In genomic region chr3:125660884-125661532, GRCm38 (mm10) we compare ENCODE assay signal across 27 mouse cellular contexts.
A peak's percentile ranks its signal among the peaks of the same experiment; 100 is the strongest.
DNase-seq lines count a peak whose midpoint lies in the region; ATAC-seq and TF ChIP-seq lines count a peak whose summit lies in the region.
"Had no signal": no experiment of that assay in that cellular context is flagged by ENCODE, and none has a peak within 500 bp of the region (broad histone marks: within the 10 kb centered on the region; RNA-seq: fewer than 3 reads in every experiment).

No protein-coding gene starts in this region.

- H3K27me3 ChIP-seq in forebrain, embryonic 13.5 days = no peaks in the 10 kb centered on the region
- no peaks in the 10 kb centered on the region for H3K27me3 ChIP-seq in forebrain, embryonic 15.5 days
- H3K27me3 ChIP-seq in liver, adult 2 months (ENCODE audit: control insufficient read depth, insufficient read depth, low read length) = no peaks in the 10 kb centered on the region
- no peaks in the 10 kb centered on the region for H3K27me3 ChIP-seq in MEL (ENCODE audit: control insufficient read depth in 1 of 2, insufficient read depth in 2 of 2, low read length in 2 of 2)
- no peaks in the 10 kb centered on the region for H3K27me3 ChIP-seq in intestine, embryonic 15.5 days (replicated peaks)
- H3K27me3 ChIP-seq: CH12.LX; heart, embryonic 13.5 days; hindbrain, embryonic 13.5 days had no signal

- no peak for TF ChIP-seq EP300 in MEL (IDR thresholded peaks at IDR 0.05; ENCODE audit: low read depth in 1 of 2, low read length in 2 of 2)

- no peaks in the 10 kb centered on the region for H3K79me2 ChIP-seq in liver, adult 2 months (ENCODE audit: control insufficient read depth, insufficient read depth, low read length)
- no peaks in the 10 kb centered on the region for H3K79me2 ChIP-seq in MEL (ENCODE audit: control insufficient read depth, insufficient read depth, low read length, poor library complexity)

- no peak overlapping the region for H3K4me2 ChIP-seq in forebrain, embryonic 13.5 days
- H3K4me2 ChIP-seq in forebrain, embryonic 15.5 days (replicated peaks) = no peak overlapping the region
- H3K4me2 ChIP-seq in intestine, embryonic 15.5 days (replicated peaks) = no peak overlapping the region
- H3K4me2 ChIP-seq: heart, embryonic 13.5 days; hindbrain, embryonic 13.5 days had no signal

- no peak overlapping the region for H3K9ac ChIP-seq in forebrain, embryonic 13.5 days
- no peak overlapping the region for H3K9ac ChIP-seq in forebrain, embryonic 15.5 days (replicated peaks)
- no peak overlapping the region for H3K9ac ChIP-seq in liver, adult 2 months (ENCODE audit: low read depth, low read length)
- H3K9ac ChIP-seq in MEL (ENCODE audit: control insufficient read depth, low read depth, low read length, poor library complexity, severe bottlenecking) = no peak overlapping the region
- no peak overlapping the region for H3K9ac ChIP-seq in intestine, embryonic 15.5 days
- H3K9ac ChIP-seq: heart, embryonic 13.5 days; hindbrain, embryonic 13.5 days had no signal

- peak; percentile 77 for DNase-seq in liver, adult 2 months (ENCODE audit: extremely low read depth, low read depth, low spot score)
- DNase-seq in liver (no peak), MEL (ENCODE audit: low read depth, low spot score) (peak; percentile 14)
- DNase-seq in embryo, embryonic 9.5 days (ENCODE audit: extremely low spot score) = no peak
- DNase-seq in embryo, embryonic 10.5 days (ENCODE audit: low spot score) = no peak
- DNase-seq: adrenal gland, adult 2 months; adrenal gland, postnatal 14 days; B cell, adult 2 months; cerebellum, adult 11 months; cerebellum, adult 2 months; cerebellum, adult 9-11 months; cerebellum, postnatal 25 days; embryo, embryonic 11 days; gastrocnemius, postnatal 10 days; gastrocnemius, postnatal 36 days; heart, adult 2 months; heart, postnatal 14 days; heart, postnatal 4 days; kidney, adult 18-20 months had no signal

- H3K27ac ChIP-seq in forebrain, embryonic 13.5 days = no peak overlapping the region
- H3K27ac ChIP-seq in forebrain, embryonic 15.5 days (replicated peaks) = no peak overlapping the region
- no peak overlapping the region for H3K27ac ChIP-seq in liver, adult 2 months (replicated peaks; ENCODE audit: insufficient read depth, low read depth, low read length)
- H3K27ac ChIP-seq in MEL (ENCODE audit: control insufficient read depth, low read depth, low read length) = no peak overlapping the region
- no peak overlapping the region for H3K27ac ChIP-seq in intestine, embryonic 15.5 days
- H3K27ac ChIP-seq: heart, adult 2 months; heart, embryonic 10.5 days; heart, embryonic 13.5 days; hindbrain, embryonic 13.5 days had no signal

- H3K9me3 ChIP-seq in forebrain, embryonic 13.5 days (replicated peaks) = no peaks in the 10 kb centered on the region
- no peaks in the 10 kb centered on the region for H3K9me3 ChIP-seq in forebrain, embryonic 15.5 days
- no peaks in the 10 kb centered on the region for H3K9me3 ChIP-seq in MEL (replicated peaks; ENCODE audit: insufficient read depth, low read length)
- H3K9me3 ChIP-seq in intestine, embryonic 15.5 days = no peaks in the 10 kb centered on the region
- H3K9me3 ChIP-seq: G1E; heart, embryonic 10.5 days; heart, embryonic 13.5 days; hindbrain, embryonic 13.5 days had no signal

- H3K4me1 ChIP-seq in forebrain, embryonic 13.5 days = no peaks in the 10 kb centered on the region; the same call in 1 of the 2 replicates
- H3K4me1 ChIP-seq in forebrain, embryonic 15.5 days = no peaks in the 10 kb centered on the region
- peaks cover 1% of the 10 kb centered on the region; the same call in 1 of the 2 replicates for H3K4me1 ChIP-seq in liver, adult 2 months (ENCODE audit: control insufficient read depth, insufficient read depth, low read length)
- H3K4me1 ChIP-seq in MEL (ENCODE audit: control insufficient read depth in 1 of 2, insufficient read depth in 2 of 2, low read length in 2 of 2) = peaks cover 5 to 6% of the 10 kb centered on the region in 2 experiments
- no peaks in the 10 kb centered on the region for H3K4me1 ChIP-seq in intestine, embryonic 15.5 days (replicated peaks)
- H3K4me1 ChIP-seq: heart, embryonic 10.5 days; heart, embryonic 13.5 days; hindbrain, embryonic 13.5 days had no signal

- no peaks in the 10 kb centered on the region for H3K36me3 ChIP-seq in forebrain, embryonic 13.5 days (ENCODE audit: poor library complexity, severe bottlenecking)
- H3K36me3 ChIP-seq in forebrain, embryonic 15.5 days = no peaks in the 10 kb centered on the region
- H3K36me3 ChIP-seq in liver, adult 2 months (ENCODE audit: control insufficient read depth, insufficient read depth, low read length) = no peaks in the 10 kb centered on the region
- peaks cover 0 to 15% of the 10 kb centered on the region in 2 experiments; a peak in 2 of 4 replicates for H3K36me3 ChIP-seq in MEL (ENCODE audit: control insufficient read depth in 1 of 2, insufficient read depth in 2 of 2, low read length in 2 of 2)
- H3K36me3 ChIP-seq in intestine, embryonic 15.5 days = no peaks in the 10 kb centered on the region
- H3K36me3 ChIP-seq: G1E; heart, embryonic 10.5 days; heart, embryonic 13.5 days; hindbrain, embryonic 13.5 days had no signal

- TF ChIP-seq RAD21 in MEL (IDR thresholded peaks at IDR 0.05; ENCODE audit: low read depth, low read length) = no peak

- TF ChIP-seq CTCF in liver, adult 2 months (IDR thresholded peaks at IDR 0.05; ENCODE audit: low read depth, low read length) = no peak
- no peak for TF ChIP-seq CTCF in MEL (IDR thresholded peaks at IDR 0.05 in 2 of 3, conservative IDR thresholded peaks at IDR 0.05 in 1 of 3; ENCODE audit: control insufficient read depth in 1 of 3, insufficient read depth in 1 of 3, low read depth in 2 of 3, low read length in 3 of 3, poor library complexity in 1 of 3, severe bottlenecking in 1 of 3)

- 41% methylated on average over 2 of the region's 2 CpGs for WGBS in forebrain, embryonic 13.5 days
- WGBS in forebrain, embryonic 15.5 days = 42% methylated on average over 2 of the region's 2 CpGs
- WGBS in liver, adult 2 months = 41% methylated on average over 2 of the region's 2 CpGs
- WGBS in intestine, embryonic 15.5 days = 33% methylated on average over 2 of the region's 2 CpGs

- no peak for TF ChIP-seq POLR2A in liver, adult 2 months (IDR thresholded peaks at IDR 0.05; ENCODE audit: extremely low read depth, insufficient read depth, low read length)
- no peak for TF ChIP-seq POLR2A in MEL (IDR thresholded peaks at IDR 0.05; ENCODE audit: control insufficient read depth in 1 of 2, insufficient read depth in 1 of 2, low read depth in 1 of 2, low read length in 2 of 2, poor library complexity in 1 of 2)

- ATAC-seq in forebrain, embryonic 13.5 days = peak; percentile 61; the same call in 1 of the 2 replicates
- no peak for ATAC-seq in forebrain, embryonic 15.5 days (replicated peaks)
- peak; percentile 92 for ATAC-seq in intestine, embryonic 15.5 days

- H3K4me3 ChIP-seq in forebrain, embryonic 13.5 days = no peak overlapping the region
- no peak overlapping the region for H3K4me3 ChIP-seq in forebrain, embryonic 15.5 days
- no peak overlapping the region for H3K4me3 ChIP-seq in liver, adult 2 months (ENCODE audit: insufficient read depth, low read depth, low read length)
- no peak overlapping the region for H3K4me3 ChIP-seq in MEL (ENCODE audit: control insufficient read depth in 1 of 2, insufficient read depth in 1 of 2, low read depth in 2 of 2, low read length in 2 of 2)
- no peak overlapping the region for H3K4me3 ChIP-seq in intestine, embryonic 15.5 days (replicated peaks)
- H3K4me3 ChIP-seq: heart, adult 2 months; heart, embryonic 10.5 days; heart, embryonic 13.5 days; hindbrain, embryonic 13.5 days had no signal

TF ChIP-seq in MEL, 35 proteins besides CTCF, POLR2A, EP300 and RAD21:
- no peak for TF ChIP-seq RCOR1 (IDR thresholded peaks at IDR 0.05; ENCODE audit: low read depth, low read length)
- no peak for TF ChIP-seq ELF1 (IDR thresholded peaks at IDR 0.05; ENCODE audit: low read depth, low read length)
- no peak for TF ChIP-seq ZC3H11A (IDR thresholded peaks at IDR 0.05; ENCODE audit: low read depth, low read length)
- no peak for TF ChIP-seq TBP (IDR thresholded peaks at IDR 0.05; ENCODE audit: low read depth, low read length)
- TF ChIP-seq POLR2AphosphoS5 (IDR thresholded peaks at IDR 0.05; ENCODE audit: borderline replicate concordance, low read depth, low read length) = no peak

Comparison
In these comparisons a context has a peak if more than half of its experiments do, and no peak if none do; other contexts are left out.
1. DNase-seq: peak in liver, adult 2 months (single experiment) and MEL (single experiment); none in liver (single experiment), embryo, embryonic 9.5 days (single experiment) and embryo, embryonic 10.5 days (single experiment).